Mouse (Mus musculus) ES-Bruce4 (cell line): Measurements from ENCODE around the gene Gm49325. TPM values are rescaled to one million over a fixed set of nuclear protein-coding genes. Genes with fewer than 3 reads are reported as not detected.
"Not testable (repeated sequence)": the region's sequence is repeated elsewhere in the genome, so short reads cannot be mapped to it uniquely, and the experiment has no call there.

ENCODE experiments used
- H3K27ac ChIP-seq: 2 replicates; pipeline ENCODE4 v1.5.1; 2012; ENCODE audit warnings: low read length, inconsistent platforms; ENCODE audit not compliant: insufficient read depth
- H3K27me3 ChIP-seq: 2 replicates; pipeline ENCODE4 v1.6.1; 2012; ENCODE audit warnings: mild to moderate bottlenecking, low read length, inconsistent platforms; ENCODE audit not compliant: control insufficient read depth, poor library complexity, insufficient read depth, severe bottlenecking
- H3K36me3 ChIP-seq: 2 replicates; pipeline ENCODE4 v1.6.1; 2012; ENCODE audit warnings: inconsistent platforms, mild to moderate bottlenecking, low read length, moderate library complexity; ENCODE audit not compliant: control insufficient read depth, poor library complexity, insufficient read depth, severe bottlenecking
- H3K4me1 ChIP-seq: one replicate; pipeline ENCODE4 v1.8.1; 2011; ENCODE audit warnings: low read length; ENCODE audit not compliant: control insufficient read depth, insufficient read depth
- H3K4me3 ChIP-seq: 2 replicates; pipeline ENCODE4 v1.5.1; 2011; ENCODE audit warnings: low read depth, mild to moderate bottlenecking, low read length
- H3K9ac ChIP-seq: 2 replicates; pipeline ENCODE4 v1.6.1; 2012; ENCODE audit warnings: low read depth, mild to moderate bottlenecking, inconsistent platforms; ENCODE audit not compliant: poor library complexity, severe bottlenecking
- H3K9me3 ChIP-seq: replicated peaks from 2 replicates; pipeline ENCODE4 v1.6.1; 2012; ENCODE audit warnings: mild to moderate bottlenecking, low read length, inconsistent platforms; ENCODE audit not compliant: control insufficient read depth, poor library complexity, insufficient read depth, severe bottlenecking
- CTCF ChIP-seq: IDR thresholded peaks from one replicate; pipeline ENCODE4 v1.8.1; 2011; ENCODE audit warnings: low read depth, low read length
- EP300 ChIP-seq: IDR thresholded peaks from 2 replicates; pipeline ENCODE4 v1.6.1; 2011; ENCODE audit warnings: low read depth, low read length; ENCODE audit not compliant: insufficient read depth
- POLR2A ChIP-seq: IDR thresholded peaks from one replicate; pipeline ENCODE4 v1.8.1; 2011; ENCODE audit warnings: low read length; ENCODE audit not compliant: insufficient read depth
- polyA plus RNA-seq: library from polyadenylated mRNA; stranded (reverse); fragments of >200 nt; gene quantifications from 2 replicates; pipeline ENCODE4 v1.2.4, GENCODE M21; 2011; ENCODE audit warnings: low read depth; ENCODE audit not compliant: missing spikeins, insufficient read depth, insufficient read length

The Gm49325 gene
- polyA plus RNA-seq, 1 experiment: 50.7 TPM

- Histone ChIP-seq H3K9ac (no peak overlapping the region), H3K4me3 (no peak overlapping the region), H3K4me1 (peaks cover 3% of the 10 kb centered on the region), H3K36me3 (no peaks in the 10 kb centered on the region), H3K27ac (no peak overlapping the region), H3K27me3 (no peaks in the 10 kb centered on the region), H3K9me3 (no peaks in the 10 kb centered on the region)
- TF ChIP-seq POLR2A: no peak
- TF ChIP-seq EP300: no peak
- TF ChIP-seq CTCF: no peak
Observed at GRCm38 (mm10) chr10:77682994-77683393, 77.0 kb downstream of the Gm49325 start.

DNA sequence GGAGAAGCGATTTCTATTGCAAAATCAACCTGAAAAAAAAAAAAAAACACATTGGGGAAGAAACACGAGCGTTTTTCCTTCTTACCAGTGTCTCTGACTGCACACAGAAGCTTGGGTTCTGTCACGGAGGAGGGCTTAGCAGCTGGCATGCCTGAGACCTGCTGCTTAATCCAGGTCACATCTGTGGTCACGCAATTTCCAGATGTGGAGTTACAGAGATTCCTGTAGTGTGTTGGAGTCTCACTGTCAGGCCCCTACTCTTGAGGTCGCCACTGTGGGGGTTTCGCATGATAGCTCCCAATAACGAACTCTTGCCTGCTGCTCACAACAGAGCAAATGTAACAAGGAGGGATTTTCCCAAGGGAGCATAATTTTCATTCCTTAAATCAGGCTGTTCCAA lies 78.2 kb downstream of the Gm49325 start:
- Histone ChIP-seq H3K4me3 (no peak overlapping the region), H3K27ac (no peak overlapping the region), H3K36me3 (no peaks in the 10 kb centered on the region), H3K27me3 (no peaks in the 10 kb centered on the region), H3K9me3 (no peaks in the 10 kb centered on the region), H3K9ac (no peak overlapping the region), H3K4me1 (peaks cover 3% of the 10 kb centered on the region)
- TF ChIP-seq EP300 (no peak), CTCF (no peak), POLR2A (no peak)

DNA sequence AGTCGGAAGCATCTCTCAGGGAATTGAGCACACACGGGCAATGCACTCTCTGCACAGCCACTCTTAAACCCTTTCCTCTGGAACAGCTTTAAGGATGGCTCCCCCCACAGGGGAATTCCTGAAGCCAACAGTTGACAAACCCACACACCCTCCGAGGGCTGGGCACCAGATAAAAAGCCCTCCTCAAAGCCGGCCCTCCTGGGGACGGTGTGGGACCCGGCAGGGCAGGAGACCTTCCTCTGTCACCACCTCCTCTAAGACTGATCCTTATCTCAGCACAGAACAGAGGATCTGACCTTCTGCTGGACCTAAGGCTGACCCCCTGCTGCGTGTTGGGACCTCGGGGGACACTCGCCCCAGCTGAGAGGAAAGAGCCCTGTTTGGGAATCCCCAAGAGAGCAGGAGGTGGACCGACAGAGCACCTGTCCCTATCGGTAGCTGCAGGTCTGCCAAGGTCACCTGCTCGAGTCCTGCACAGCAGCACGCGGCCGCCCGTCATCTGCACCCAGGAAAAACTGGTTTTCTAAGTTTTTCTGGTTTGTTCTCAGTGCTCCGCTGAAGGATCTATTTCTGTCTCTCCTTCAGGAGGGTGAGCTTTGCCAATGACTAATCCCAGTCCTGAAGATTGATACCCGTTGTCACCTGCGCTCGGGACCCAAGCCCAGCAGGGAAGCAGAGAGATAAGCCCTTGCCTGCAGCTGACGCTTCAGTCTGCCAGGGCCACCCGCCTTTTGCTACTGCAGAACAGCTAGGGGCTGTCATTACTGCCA lies 80.1 kb downstream of the Gm49325 start, which contains the start of gene Tspear:
Tspear (plus strand) TSS at position 675 of the 770 bp plus-strand sequence.
- Histone ChIP-seq H3K4me3 (no peak within 1 kb of the TSS), H3K9ac (no peak within 1 kb of the TSS), H3K36me3 (no peaks in the 10 kb centered on the region), H3K27me3 (no peaks in the 10 kb centered on the region), H3K4me1 (peaks cover 3% of the 10 kb centered on the region), H3K27ac (no peak within 1 kb of the TSS), H3K9me3 (no peaks in the 10 kb centered on the region)
- TF ChIP-seq CTCF (no peak), POLR2A (no peak), EP300 (no peak)

DNA sequence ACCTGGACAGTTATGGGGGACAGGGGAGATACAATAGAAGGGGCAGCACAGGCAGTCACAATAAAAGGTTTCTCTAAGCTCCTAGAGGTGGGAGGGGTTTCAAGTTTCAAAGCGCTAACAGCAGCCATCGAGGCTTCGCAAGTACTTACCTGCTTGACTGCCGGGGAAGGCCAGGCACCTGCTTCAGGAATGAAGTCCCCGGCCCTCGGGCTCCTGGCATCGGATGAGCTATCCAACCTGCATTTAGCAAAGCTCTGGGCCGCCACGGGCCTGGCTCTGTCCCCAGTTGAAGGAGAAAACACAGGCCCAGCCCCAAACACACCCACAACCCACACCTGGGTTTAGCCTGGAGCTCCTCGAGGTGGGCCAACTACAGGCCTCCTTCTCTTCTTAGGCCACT lies 81.0 kb downstream of the Gm49325 start:
- Histone ChIP-seq H3K36me3 (no peaks in the 10 kb centered on the region), H3K4me3 (no peak overlapping the region), H3K27me3 (no peaks in the 10 kb centered on the region), H3K9ac (no peak overlapping the region), H3K27ac (no peak overlapping the region), H3K4me1 (peaks cover 3% of the 10 kb centered on the region), H3K9me3 (no peaks in the 10 kb centered on the region)
- TF ChIP-seq CTCF (no peak), EP300 (no peak), POLR2A (no peak)

GRCm38 (mm10) chr10:77690356-77690807 lies 84.4 kb downstream of the Gm49325 start, which contains the start of gene Gm19402:
TSS of gene Gm19402 (minus strand) at chr10:77690757.
- not testable (repeated sequence) for H3K9me3 ChIP-seq, H3K9ac ChIP-seq, H3K27me3 ChIP-seq, H3K27ac ChIP-seq, H3K36me3 ChIP-seq, H3K4me3 ChIP-seq, H3K4me1 ChIP-seq

Other genes with a start within 250 kb of the Gm49325 start
- 8.8 and 9.7 TPM in 2 replicates for gene Adarb1, start 187.9 kb upstream of the Gm49325 start, polyA plus RNA-seq
- 23.2 and 24.3 TPM in 2 replicates for gene Fam207a, start 90.4 kb upstream of the Gm49325 start, polyA plus RNA-seq
- 0.61 and 0.82 TPM in 2 replicates for gene Itgb2, start 75.9 kb upstream of the Gm49325 start, polyA plus RNA-seq
- gene Pttg1ip, start 24.5 kb upstream of the Gm49325 start, polyA plus RNA-seq: 83.2 and 89.6 TPM in 2 replicates
- gene Sumo3, start 100 bp upstream of the Gm49325 start, polyA plus RNA-seq: 218 and 242 TPM in 2 replicates
- gene Ube2g2, start 16.1 kb downstream of the Gm49325 start, polyA plus RNA-seq: 40.2 and 43.2 TPM in 2 replicates
- 0.91 and 1.2 TPM in 2 replicates for gene Tspear, start 80.4 kb downstream of the Gm49325 start, polyA plus RNA-seq
- not detected in 2 replicates for gene Gm19402, start 84.6 kb downstream of the Gm49325 start, polyA plus RNA-seq
- not detected in 2 replicates for gene Gm9508, start 91.0 kb downstream of the Gm49325 start, polyA plus RNA-seq
- gene Gm10272, start 100.4 kb downstream of the Gm49325 start, polyA plus RNA-seq: not detected in 2 replicates
- gene Gm10024, start 105.3 kb downstream of the Gm49325 start, polyA plus RNA-seq: not detected in 2 replicates
- not detected in 2 replicates for gene Gm10142, start 109.6 kb downstream of the Gm49325 start, polyA plus RNA-seq
- not detected in 2 replicates for gene Krtap12-1, start 114.4 kb downstream of the Gm49325 start, polyA plus RNA-seq
- gene Gm10100, start 120.3 kb downstream of the Gm49325 start, polyA plus RNA-seq: not detected in 2 replicates
- not detected in 2 replicates for gene Gm18596, start 136.4 kb downstream of the Gm49325 start, polyA plus RNA-seq
- not detected in 2 replicates for gene Gm9736, start 145.2 kb downstream of the Gm49325 start, polyA plus RNA-seq
- gene Gm3233, start 153.5 kb downstream of the Gm49325 start, polyA plus RNA-seq: not detected in 2 replicates
- gene Gm3238, start 165.1 kb downstream of the Gm49325 start, polyA plus RNA-seq: not detected in 2 replicates
- not detected in 2 replicates for gene Gm7138, start 170.7 kb downstream of the Gm49325 start, polyA plus RNA-seq
- not detected in 2 replicates for gene Gm3250, start 176.3 kb downstream of the Gm49325 start, polyA plus RNA-seq
- not detected in 2 replicates for gene Gm7137, start 182.0 kb downstream of the Gm49325 start, polyA plus RNA-seq
- not detected in 2 replicates for gene Gm9639, start 188.9 kb downstream of the Gm49325 start, polyA plus RNA-seq
- gene Gm19668, start 192.9 kb downstream of the Gm49325 start, polyA plus RNA-seq: not detected in 2 replicates
- not detected in 2 replicates for gene Gm9507, start 205.6 kb downstream of the Gm49325 start, polyA plus RNA-seq
- not detected in 2 replicates for gene Gm2696, start 208.5 kb downstream of the Gm49325 start, polyA plus RNA-seq
- not detected in 2 replicates for gene Krtap10-4, start 220.9 kb downstream of the Gm49325 start, polyA plus RNA-seq
- not detected in 2 replicates for gene Krtap10-10, start 229.8 kb downstream of the Gm49325 start, polyA plus RNA-seq
- gene Gm36176, start 240.6 kb downstream of the Gm49325 start, polyA plus RNA-seq: not detected in 2 replicates
- not detected in 2 replicates for gene Gm10318, start 246.7 kb downstream of the Gm49325 start, polyA plus RNA-seq